Mouse (Mus musculus): ENCODE measurements around the gene Glg1. TPM values are rescaled to one million over a fixed set of nuclear protein-coding genes. Genes with fewer than 3 reads are reported as not detected.
"Not testable (repeated sequence)": the region's sequence is repeated elsewhere in the genome, so short reads cannot be mapped to it uniquely, and the experiment has no call there.

Glg1 gene
- polyA plus RNA-seq (2015; fragmentation: Nextera tagmentation; extraction: Ambion mirVana) = 81.7 and 83.1 TPM in 2 replicates

DNA sequence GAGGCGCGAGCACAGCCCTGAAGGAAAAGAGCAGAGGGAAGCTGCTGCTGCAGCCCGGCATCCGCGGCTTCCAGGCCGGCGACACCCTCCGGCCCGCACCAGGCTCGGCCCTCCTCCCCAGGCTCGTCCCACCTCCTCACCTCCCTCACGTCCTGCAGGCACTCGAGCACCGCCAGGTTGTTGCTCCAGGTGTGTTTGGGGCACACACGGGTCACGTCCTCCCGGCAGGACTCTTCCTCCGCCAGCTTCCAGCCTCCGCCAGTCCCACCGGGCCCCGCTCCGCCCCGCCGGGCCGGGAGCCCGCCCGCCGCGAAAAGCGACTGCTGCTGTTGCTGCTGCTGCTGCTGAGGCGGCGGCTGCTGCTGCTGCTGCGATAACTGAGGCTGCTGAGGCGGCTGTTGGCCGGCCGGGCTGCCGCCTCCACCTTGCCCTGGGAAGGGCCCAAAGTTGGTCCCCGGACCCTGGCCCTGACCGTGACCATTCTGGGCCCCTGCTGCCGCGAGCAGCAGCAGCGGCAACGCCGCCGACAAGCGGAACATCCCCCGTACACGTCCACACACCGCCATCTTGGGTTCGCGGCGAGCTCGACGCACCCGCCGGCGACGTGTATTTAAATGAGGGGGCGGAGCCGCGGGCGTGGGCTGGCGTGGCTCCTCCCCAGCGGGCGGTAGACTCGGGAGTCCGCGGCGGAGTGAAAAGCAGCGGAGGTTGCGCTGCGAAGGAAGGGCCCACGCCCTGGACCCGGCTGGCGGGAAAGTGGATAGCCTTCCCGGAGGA is at the start of gene Glg1:
TSS of gene Glg1 (minus strand) at position 586 of the 777 bp plus-strand sequence.
- ATAC-seq (ENCODE audit: low FRiP score, low read depth) = peak; percentile 96
- Histone ChIP-seq H3K4me2 (replicated peaks) (peak within 1 kb of the TSS; percentile 68), H3K4me3 (peak within 1 kb of the TSS; percentile 85), H3K9ac (peak within 1 kb of the TSS; percentile 96), H3K27me3 (no peaks in the 10 kb centered on the region), H3K27ac (peak within 1 kb of the TSS; percentile 99), H3K36me3 (peaks cover 14% of the 10 kb centered on the region), H3K4me1 (peaks cover 15% of the 10 kb centered on the region), H3K9me3 (no peaks in the 10 kb centered on the region)
- WGBS = under 1% methylated on average over 71 of the region's 76 CpGs

DNA sequence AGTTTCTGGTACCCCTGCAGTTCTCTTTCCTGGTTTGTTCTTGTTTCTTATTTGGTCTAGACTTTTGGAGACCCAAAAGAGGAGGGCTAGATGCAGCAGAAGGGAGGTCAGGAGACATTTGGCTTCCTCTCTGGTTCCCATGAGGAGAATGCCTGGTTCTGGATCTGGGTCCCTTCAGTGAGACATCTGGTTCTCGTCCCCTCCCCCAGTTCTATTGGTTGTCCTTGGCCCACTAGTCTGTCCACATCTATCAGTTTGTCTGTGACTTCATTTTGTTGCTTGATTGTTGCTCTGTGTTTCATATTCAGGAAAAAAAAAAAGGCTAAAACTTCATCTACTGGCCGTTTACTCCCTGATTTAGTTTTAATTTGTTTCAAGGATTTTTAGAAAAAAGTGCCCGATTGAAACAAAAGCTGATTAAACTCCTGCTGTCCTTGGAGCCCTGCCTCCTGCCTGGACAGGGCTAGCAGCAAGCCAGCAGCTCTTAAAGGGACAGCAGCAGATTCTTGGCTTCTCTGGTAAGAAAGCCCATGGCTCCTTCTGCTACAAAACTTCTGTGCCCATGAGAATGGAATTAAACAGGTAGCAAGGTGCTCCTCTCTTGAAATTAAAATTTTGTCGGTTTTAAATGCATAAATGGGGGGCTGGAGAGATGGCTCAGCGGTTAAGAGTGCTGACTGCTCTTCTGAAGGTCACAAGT is 46.2 kb upstream of the Glg1 start:
- Histone ChIP-seq H3K27me3 (no peaks in the 10 kb centered on the region), H3K4me3 (no peak overlapping the region), H3K9me3 (no peaks in the 10 kb centered on the region), H3K27ac (no peak overlapping the region), H3K9ac (no peak overlapping the region), H3K36me3 (no peaks in the 10 kb centered on the region), H3K4me2 (replicated peaks) (no peak overlapping the region), H3K4me1 (no peaks in the 10 kb centered on the region)
- ATAC-seq (ENCODE audit: low FRiP score, low read depth) = no peak
- 29% methylated on average over 5 of the region's 5 CpGs for WGBS

DNA sequence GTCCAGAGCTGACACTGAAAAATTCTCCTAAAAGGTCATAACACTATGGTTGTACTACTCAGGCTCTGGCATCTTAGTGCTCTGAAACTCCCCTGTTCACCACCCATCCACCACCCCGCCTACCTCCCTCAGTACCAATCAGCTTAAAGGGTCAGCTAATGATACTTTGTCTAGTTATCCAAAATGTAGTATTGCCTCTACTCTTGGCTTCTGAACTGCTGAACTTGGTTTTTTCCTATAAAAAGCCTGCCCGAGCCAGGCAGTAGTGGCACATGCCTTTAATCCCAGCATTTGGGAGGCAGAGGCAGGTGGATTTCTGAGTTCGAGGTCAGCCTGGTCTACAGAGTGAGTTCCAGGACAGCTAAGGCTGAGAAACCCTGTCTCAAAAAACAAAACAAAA is 45.3 kb upstream of the Glg1 start:
- Histone ChIP-seq H3K4me1 (no peaks in the 10 kb centered on the region), H3K4me3 (no peak overlapping the region), H3K27me3 (no peaks in the 10 kb centered on the region), H3K27ac (no peak overlapping the region), H3K4me2 (replicated peaks) (no peak overlapping the region), H3K9me3 (no peaks in the 10 kb centered on the region), H3K9ac (no peak overlapping the region), H3K36me3 (no peaks in the 10 kb centered on the region)
- no peak for ATAC-seq (ENCODE audit: low FRiP score, low read depth)
- 90% methylated on average over 3 of the region's 3 CpGs for WGBS

DNA sequence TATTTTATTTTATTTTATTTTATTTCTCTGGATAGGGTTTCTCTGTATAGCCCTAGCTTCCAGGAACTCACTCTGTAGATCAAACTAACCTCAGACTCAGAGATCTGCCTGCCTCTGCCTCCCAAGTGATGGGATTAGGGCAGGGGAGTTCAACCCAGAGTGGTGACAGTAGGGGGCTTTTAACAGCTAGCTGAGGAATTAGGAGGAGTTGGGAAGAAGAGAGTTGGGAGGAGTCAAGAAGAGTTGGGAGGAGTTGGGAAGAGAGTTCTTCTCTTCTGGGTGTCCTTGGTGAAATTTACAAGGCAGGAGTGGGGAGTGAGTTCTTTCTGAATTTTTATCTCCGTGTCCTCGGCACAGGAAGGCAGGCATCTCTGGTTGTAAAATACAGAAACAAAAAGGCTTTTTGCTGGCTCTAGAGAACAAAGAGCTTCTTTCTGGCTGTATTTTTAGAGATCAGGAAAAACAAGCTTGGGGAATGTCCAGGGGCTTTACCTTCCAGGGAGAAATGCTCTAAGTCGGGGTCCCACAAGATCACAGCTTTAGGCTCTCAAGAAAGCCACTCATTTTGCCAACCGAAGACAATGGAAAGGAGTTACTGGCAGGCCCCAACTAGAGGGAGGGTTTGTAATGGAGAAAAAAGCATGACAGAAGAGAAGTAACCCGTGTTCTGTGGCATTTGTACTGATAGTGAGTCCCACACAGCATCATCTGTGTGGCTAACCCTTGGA is 44.2 kb upstream of the Glg1 start:
- H3K9ac ChIP-seq; H3K27ac ChIP-seq; H3K27me3 ChIP-seq; H3K9me3 ChIP-seq; ATAC-seq (ENCODE audit: low FRiP score, low read depth); H3K4me2 ChIP-seq (replicated peaks); H3K4me3 ChIP-seq; H3K36me3 ChIP-seq; H3K4me1 ChIP-seq: not testable (repeated sequence)
- WGBS = 88% methylated on average over 5 of the region's 5 CpGs

DNA sequence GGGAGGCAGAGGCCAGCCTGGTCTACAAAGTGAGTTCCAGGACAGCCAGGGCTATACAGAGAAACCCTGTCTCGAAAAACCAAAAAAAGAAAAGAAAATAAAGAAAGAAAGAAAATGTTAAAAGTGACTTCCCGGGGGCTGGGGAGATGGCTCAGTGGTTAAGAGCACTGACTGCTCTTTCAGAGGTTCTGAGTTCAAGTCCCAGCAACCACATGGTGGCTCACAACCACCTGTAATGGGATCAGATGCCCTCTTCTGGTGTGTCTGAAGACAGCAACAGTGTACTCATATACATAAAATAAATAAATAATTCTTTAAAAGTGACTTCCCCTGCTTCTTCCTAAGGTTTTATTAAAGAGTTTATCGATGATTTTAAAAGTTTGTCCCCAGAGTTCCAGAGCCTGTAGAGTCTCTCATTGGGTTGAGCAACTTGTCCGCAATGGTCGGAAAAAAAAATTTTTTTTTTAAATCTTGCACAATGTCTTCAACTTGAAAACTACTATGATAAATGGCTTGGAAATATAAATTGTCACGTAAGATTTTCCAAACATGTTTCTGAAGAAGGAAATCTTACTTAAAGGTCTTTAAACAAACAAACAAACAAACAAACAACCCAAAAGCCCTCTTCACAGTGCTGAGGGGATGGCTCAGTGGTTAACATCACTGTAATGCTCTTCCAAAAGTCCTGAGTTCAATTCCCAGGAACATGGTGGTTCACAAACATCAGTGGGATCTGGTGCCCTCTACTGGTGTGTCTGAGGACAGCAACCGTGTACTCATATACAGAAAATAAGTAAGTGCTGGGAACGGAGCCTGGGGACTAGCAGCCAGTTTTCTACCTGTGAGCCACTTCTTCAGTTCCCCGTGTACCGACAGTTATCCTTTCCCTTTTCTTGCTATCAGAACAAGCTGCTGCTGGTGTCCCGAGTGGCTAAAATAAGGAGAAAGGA is 41.9 kb upstream of the Glg1 start:
- Histone ChIP-seq H3K9me3 (no peaks in the 10 kb centered on the region), H3K36me3 (peaks cover 11% of the 10 kb centered on the region), H3K27ac (no peak overlapping the region; the same call in 1 of the 2 replicates), H3K4me3 (peak overlapping the region; percentile 88), H3K9ac (no peak overlapping the region), H3K27me3 (no peaks in the 10 kb centered on the region), H3K4me2 (replicated peaks) (peak overlapping the region; percentile 58), H3K4me1 (peaks cover 10% of the 10 kb centered on the region)
- WGBS = 71% methylated on average over 11 of the region's 11 CpGs
- ATAC-seq (ENCODE audit: low FRiP score, low read depth) = no peak

DNA sequence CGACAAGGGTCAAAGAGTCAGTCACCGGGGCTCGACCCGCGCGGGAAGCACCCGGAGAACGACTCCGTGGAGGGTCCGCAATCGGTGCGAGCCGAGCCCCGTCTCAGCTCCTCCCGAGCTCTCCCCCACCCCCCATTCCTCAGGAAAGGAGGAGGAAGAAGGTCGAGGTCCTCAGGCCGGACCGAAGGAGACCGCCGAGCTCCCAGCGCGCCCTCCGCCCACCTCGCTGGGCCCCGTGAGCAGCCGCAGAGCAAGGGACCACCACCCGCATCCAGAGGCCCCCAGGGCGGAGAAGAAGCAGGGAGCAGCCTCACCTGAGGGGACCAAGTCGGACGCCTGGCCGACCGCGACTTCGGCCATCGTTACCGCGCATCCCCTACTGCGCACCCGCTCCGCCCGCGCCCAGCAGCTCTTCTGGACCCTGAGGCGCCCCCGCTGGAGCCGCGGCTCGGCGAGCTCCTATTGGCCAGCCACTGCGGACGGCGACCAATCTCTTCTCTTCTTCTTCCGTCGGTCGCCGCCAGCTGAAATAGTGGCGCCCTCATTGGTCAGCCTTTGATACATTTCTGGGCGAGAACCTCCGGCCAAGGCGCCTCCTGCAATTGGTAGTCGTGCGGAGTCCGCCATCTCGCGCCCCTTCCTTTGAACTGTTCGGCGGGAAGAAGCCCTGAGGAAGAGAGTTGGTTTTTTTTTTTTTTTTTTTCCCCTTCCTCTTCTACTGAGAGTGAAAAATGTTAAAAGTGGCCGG is 41.0 kb upstream of the Glg1 start, which contains the start of gene Rfwd3:
TSS of gene Rfwd3 (minus strand) at position 402 of the 748 bp plus-strand sequence.
- H3K4me3 ChIP-seq = peak within 1 kb of the TSS; percentile 88
- H3K4me1 ChIP-seq = peaks cover 10% of the 10 kb centered on the region
- H3K27ac ChIP-seq = peak within 1 kb of the TSS; percentile 90
- WGBS = 0% methylated on average over 66 of the region's 67 CpGs
- H3K9ac ChIP-seq = peak within 1 kb of the TSS; percentile 91
- ATAC-seq (ENCODE audit: low FRiP score, low read depth) = peak; percentile 98
- no peaks in the 10 kb centered on the region for H3K9me3 ChIP-seq
- peak within 1 kb of the TSS; percentile 72 for H3K4me2 ChIP-seq (replicated peaks)
- peaks cover 17% of the 10 kb centered on the region for H3K36me3 ChIP-seq
- H3K27me3 ChIP-seq = no peaks in the 10 kb centered on the region

DNA sequence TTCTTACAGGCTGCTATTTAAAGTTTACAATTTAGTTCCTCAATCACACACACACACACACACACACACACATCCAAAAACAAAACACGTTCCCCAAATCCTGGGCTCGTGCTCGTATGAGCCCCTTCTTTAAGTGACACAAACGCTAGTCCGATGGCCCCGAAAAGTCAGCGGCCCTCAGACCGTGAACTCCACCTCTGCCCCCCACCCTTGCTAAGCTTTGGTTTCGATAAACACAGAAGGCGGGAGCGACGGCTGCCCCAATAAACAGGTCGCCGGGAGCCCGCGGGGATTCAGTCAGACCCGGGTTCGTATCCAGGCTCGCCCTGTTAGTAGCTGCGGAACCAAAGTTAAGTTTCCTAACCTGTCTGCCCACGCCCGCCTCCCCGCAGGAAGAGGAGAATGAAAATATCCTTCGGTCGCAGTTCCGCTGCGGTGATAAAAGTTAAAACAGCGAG is 40.4 kb upstream of the Glg1 start:
- WGBS = 0% methylated on average over 28 of the region's 28 CpGs
- Histone ChIP-seq H3K4me2 (replicated peaks) (peak overlapping the region; percentile 72), H3K9ac (peak overlapping the region; percentile 91), H3K27ac (peak overlapping the region; percentile 90), H3K36me3 (peaks cover 21% of the 10 kb centered on the region), H3K4me1 (peaks cover 10% of the 10 kb centered on the region), H3K4me3 (peak overlapping the region; percentile 88), H3K9me3 (no peaks in the 10 kb centered on the region), H3K27me3 (no peaks in the 10 kb centered on the region)
- no peak for ATAC-seq (ENCODE audit: low FRiP score, low read depth)

DNA sequence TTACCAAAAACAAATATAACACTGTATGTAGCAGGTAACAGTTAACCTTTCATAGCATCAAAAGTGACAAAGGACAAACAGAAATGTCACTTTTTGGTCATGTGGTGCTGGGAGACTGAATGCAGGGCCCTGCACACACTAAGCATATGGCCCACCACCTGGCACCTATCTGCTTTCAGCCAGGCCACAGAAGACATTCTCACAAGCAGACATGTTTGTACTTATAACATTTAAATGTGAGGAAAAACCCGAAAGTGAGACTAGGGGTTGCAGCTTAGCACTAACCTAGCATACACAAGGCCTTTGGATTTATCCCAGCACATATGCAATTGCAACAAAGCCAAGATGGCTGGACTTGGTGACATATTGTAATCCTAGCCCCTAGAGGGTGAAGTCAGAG is 39.0 kb upstream of the Glg1 start:
- Histone ChIP-seq H3K9ac (peak overlapping the region; percentile 31; the same call in 1 of the 2 replicates), H3K9me3 (no peaks in the 10 kb centered on the region), H3K36me3 (peaks cover 35% of the 10 kb centered on the region), H3K4me1 (peaks cover 10% of the 10 kb centered on the region), H3K4me2 (replicated peaks) (peak overlapping the region; percentile 72), H3K27ac (no peak overlapping the region), H3K4me3 (no peak overlapping the region), H3K27me3 (no peaks in the 10 kb centered on the region)
- 68% methylated on average over 1 of the region's 1 CpGs for WGBS
- ATAC-seq (ENCODE audit: low FRiP score, low read depth) = no peak

DNA sequence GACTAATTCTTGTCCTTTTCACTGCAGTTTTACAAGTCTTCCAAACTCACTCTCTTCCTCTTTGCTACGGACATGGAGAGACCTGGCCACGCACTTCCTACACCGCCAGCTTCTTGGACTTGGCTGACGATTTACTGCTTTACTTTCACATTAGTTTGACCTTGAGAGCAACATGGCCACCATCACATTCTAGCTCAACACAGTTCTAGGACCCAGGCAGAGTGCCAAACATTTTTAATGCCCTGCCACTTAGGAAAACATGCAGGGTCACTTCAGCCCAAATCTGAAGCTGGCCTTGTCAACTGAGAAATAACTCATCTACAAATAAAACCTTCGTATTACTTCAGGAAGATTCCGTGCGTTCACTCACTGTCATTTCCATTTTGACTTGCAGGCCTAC is 32.7 kb upstream of the Glg1 start:
- Histone ChIP-seq H3K4me1 (no peaks in the 10 kb centered on the region; the same call in 1 of the 2 replicates), H3K4me2 (replicated peaks) (no peak overlapping the region), H3K9ac (no peak overlapping the region), H3K27ac (no peak overlapping the region), H3K27me3 (no peaks in the 10 kb centered on the region), H3K36me3 (peaks cover 89% of the 10 kb centered on the region), H3K4me3 (no peak overlapping the region), H3K9me3 (no peaks in the 10 kb centered on the region)
- 93% methylated on average over 7 of the region's 7 CpGs for WGBS
- no peak for ATAC-seq (ENCODE audit: low FRiP score, low read depth)

DNA sequence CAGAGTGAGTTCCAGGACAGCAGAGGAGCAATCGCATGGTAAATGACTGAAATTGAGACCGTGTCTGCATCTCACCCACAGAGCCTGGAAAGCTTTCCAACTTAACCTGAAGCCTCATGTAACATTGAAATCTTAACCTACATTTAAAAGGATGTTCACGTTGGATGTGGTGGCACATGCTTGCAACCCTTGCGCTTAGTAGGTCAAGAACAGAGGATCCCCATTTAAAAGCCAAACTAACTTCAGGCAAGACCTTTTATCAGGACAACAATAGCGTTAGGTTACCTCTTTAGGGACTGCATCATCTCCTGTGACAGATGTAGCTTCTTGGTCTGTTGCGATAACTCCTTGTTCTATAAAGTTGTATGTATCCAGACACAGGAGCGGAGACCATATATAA is 31.6 kb upstream of the Glg1 start:
- no peak overlapping the region for H3K4me2 ChIP-seq (replicated peaks)
- H3K9ac ChIP-seq = no peak overlapping the region
- no peaks in the 10 kb centered on the region for H3K9me3 ChIP-seq
- no peak overlapping the region for H3K27ac ChIP-seq
- H3K27me3 ChIP-seq = no peaks in the 10 kb centered on the region
- H3K4me1 ChIP-seq = no peaks in the 10 kb centered on the region; the same call in 1 of the 2 replicates
- WGBS = 96% methylated on average over 7 of the region's 7 CpGs
- peaks cover 93% of the 10 kb centered on the region for H3K36me3 ChIP-seq
- H3K4me3 ChIP-seq = no peak overlapping the region
- ATAC-seq (ENCODE audit: low FRiP score, low read depth) = no peak

All from limb, embryonic 13.5 days (tissue).